Mouse (Mus musculus): Measurements from ENCODE around the gene Slc35f1. TPM values are rescaled to one million over a fixed set of nuclear protein-coding genes. Genes with fewer than 3 reads are reported as not detected.

Slc35f1 gene
- total and polyA plus RNA-seq, 3 experiments = 0.57 to 0.80 (median 0.73) TPM

DNA sequence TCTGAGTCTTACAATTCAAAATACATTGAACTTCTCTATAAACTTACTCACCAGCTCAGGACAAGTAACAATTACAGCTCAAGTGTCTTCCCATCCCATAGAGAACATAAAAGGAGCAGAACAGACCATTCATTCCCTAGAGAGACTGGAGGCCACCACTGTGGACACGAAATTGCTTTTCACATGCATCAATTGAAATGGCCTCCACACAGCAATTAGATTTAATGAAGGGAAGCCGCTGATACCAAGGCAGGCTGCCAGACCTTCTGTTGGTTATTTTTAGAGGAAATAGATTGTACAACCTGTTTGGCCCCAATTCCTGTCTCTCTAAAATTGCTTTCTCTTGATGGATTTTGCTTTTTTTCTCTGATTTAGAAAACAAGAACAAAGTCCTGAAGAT lies 150.5 kb downstream of the Slc35f1 start:
- no peak overlapping the region for H3K27ac ChIP-seq
- intact Hi-C loops (cut with DNase I) = no loop called here
- no peaks in the 10 kb centered on the region for H3K27me3 ChIP-seq (ENCODE audit: control insufficient read depth, insufficient read depth, low read length)
- H3K4me1 ChIP-seq (ENCODE audit: control insufficient read depth, insufficient read depth, low read length) = no peaks in the 10 kb centered on the region
- no peak overlapping the region for H3K4me3 ChIP-seq
- H3K9ac ChIP-seq (ENCODE audit: low read depth, low read length) = no peak overlapping the region
- no peak for DNase-seq
- H3K79me2 ChIP-seq (replicated peaks; ENCODE audit: control insufficient read depth, insufficient read depth, low read length) = no peaks in the 10 kb centered on the region
- no peaks in the 10 kb centered on the region for H3K36me3 ChIP-seq (ENCODE audit: control insufficient read depth, insufficient read depth, low read length)
- TF ChIP-seq EP300 (IDR thresholded peaks at IDR 0.05; ENCODE audit: insufficient read depth, low read depth, low read length) (no peak), CTCF (IDR thresholded peaks at IDR 0.05) (no peak), POLR2A (IDR thresholded peaks at IDR 0.05; ENCODE audit: insufficient read depth, low read depth, low read length) (no peak)
- 22% methylated on average over 2 of the region's 2 CpGs for WGBS

DNA sequence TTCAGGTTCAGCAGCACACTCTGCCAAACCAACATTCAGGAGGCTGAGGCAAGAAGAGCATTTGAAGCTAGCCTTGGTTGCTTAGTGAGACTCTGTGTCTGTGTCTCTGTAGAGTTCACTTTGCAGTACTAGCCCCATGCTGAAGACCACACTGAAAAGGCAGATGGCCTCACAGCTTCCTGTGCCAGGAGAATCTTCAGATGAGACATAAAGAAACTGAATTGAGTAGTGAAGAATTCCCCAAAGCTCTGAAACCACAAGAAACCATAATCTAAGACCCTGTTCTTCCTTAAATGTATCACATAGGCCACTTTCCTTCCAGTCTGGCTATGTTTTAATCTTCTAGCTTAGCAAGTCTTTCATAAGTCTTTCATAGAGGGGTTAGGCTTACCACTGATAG lies 161.7 kb downstream of the Slc35f1 start:
- H3K27ac ChIP-seq = no peak overlapping the region
- intact Hi-C loops (cut with DNase I) = no loop called here
- no peaks in the 10 kb centered on the region for H3K36me3 ChIP-seq (ENCODE audit: control insufficient read depth, insufficient read depth, low read length)
- no peak overlapping the region for H3K4me3 ChIP-seq
- no peaks in the 10 kb centered on the region for H3K4me1 ChIP-seq (ENCODE audit: control insufficient read depth, insufficient read depth, low read length)
- no peaks in the 10 kb centered on the region for H3K79me2 ChIP-seq (replicated peaks; ENCODE audit: control insufficient read depth, insufficient read depth, low read length)
- no peaks in the 10 kb centered on the region for H3K27me3 ChIP-seq (ENCODE audit: control insufficient read depth, insufficient read depth, low read length)
- no peak overlapping the region for H3K9ac ChIP-seq (ENCODE audit: low read depth, low read length)
- TF ChIP-seq POLR2A (IDR thresholded peaks at IDR 0.05; ENCODE audit: insufficient read depth, low read depth, low read length) = no peak
- TF ChIP-seq CTCF (IDR thresholded peaks at IDR 0.05) = no peak
- TF ChIP-seq EP300 (IDR thresholded peaks at IDR 0.05; ENCODE audit: insufficient read depth, low read depth, low read length) = no peak
- DNase-seq = no peak

DNA sequence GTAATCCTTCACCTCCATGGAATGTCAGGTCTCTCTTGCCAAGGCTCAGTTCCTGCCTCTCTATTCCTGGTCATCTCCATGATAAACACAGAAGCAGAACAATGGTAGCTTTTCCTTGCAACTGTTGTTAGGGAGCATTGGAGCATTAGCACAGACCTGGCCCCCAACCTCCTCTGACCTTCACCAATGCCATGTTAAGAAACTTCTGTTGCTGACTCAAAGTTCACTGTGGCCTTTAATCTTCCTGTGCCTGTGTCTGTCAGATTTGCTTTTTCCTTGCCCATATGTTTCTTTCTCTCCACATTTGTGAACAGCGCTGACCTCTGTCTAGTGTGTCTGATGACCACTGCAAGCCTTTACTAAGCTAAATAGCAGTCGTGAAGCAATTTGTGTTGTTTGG lies 170.5 kb downstream of the Slc35f1 start:
- Histone ChIP-seq H3K36me3 (ENCODE audit: control insufficient read depth, insufficient read depth, low read length) (no peaks in the 10 kb centered on the region), H3K4me3 (no peak overlapping the region), H3K27me3 (ENCODE audit: control insufficient read depth, insufficient read depth, low read length) (no peaks in the 10 kb centered on the region), H3K27ac (no peak overlapping the region), H3K9ac (ENCODE audit: low read depth, low read length) (no peak overlapping the region), H3K4me1 (ENCODE audit: control insufficient read depth, insufficient read depth, low read length) (peaks cover 1% of the 10 kb centered on the region), H3K79me2 (replicated peaks; ENCODE audit: control insufficient read depth, insufficient read depth, low read length) (no peaks in the 10 kb centered on the region)
- WGBS = 72% methylated on average over 2 of the region's 2 CpGs
- no peak for TF ChIP-seq EP300 (IDR thresholded peaks at IDR 0.05; ENCODE audit: insufficient read depth, low read depth, low read length)
- no peak for TF ChIP-seq POLR2A (IDR thresholded peaks at IDR 0.05; ENCODE audit: insufficient read depth, low read depth, low read length)
- no peak for TF ChIP-seq CTCF (IDR thresholded peaks at IDR 0.05)
- DNase-seq = no peak
- intact Hi-C loops (cut with DNase I) = no loop called here

DNA sequence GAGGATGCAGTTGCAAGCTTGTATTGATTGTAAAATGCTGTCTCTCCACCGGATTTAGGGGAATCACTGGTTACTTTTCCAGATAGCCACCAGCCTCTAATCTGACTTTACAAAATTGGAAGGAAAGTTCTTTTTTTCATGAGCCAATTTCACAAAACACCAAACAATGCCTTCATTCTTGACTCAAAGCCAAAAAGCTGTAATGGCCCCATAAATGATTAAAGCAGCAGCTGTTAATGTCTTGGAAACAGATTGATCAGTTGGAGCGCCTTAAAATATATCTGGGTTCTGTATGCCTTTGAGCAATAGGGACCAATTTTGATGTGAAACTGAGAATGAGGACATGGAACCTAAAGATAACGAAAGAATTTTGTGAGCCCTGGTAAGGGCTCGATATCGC lies 174.6 kb downstream of the Slc35f1 start:
- intact Hi-C loops (cut with DNase I) = no loop called here
- no peak for DNase-seq
- Histone ChIP-seq H3K9ac (ENCODE audit: low read depth, low read length) (no peak overlapping the region), H3K4me3 (no peak overlapping the region), H3K36me3 (ENCODE audit: control insufficient read depth, insufficient read depth, low read length) (no peaks in the 10 kb centered on the region), H3K79me2 (replicated peaks; ENCODE audit: control insufficient read depth, insufficient read depth, low read length) (no peaks in the 10 kb centered on the region), H3K27me3 (ENCODE audit: control insufficient read depth, insufficient read depth, low read length) (no peaks in the 10 kb centered on the region), H3K4me1 (ENCODE audit: control insufficient read depth, insufficient read depth, low read length) (peaks cover 1% of the 10 kb centered on the region), H3K27ac (no peak overlapping the region)
- WGBS = 60% methylated on average over 5 of the region's 5 CpGs
- no peak for TF ChIP-seq POLR2A (IDR thresholded peaks at IDR 0.05; ENCODE audit: insufficient read depth, low read depth, low read length)
- TF ChIP-seq EP300 (IDR thresholded peaks at IDR 0.05; ENCODE audit: insufficient read depth, low read depth, low read length) = no peak
- no peak for TF ChIP-seq CTCF (IDR thresholded peaks at IDR 0.05)

DNA sequence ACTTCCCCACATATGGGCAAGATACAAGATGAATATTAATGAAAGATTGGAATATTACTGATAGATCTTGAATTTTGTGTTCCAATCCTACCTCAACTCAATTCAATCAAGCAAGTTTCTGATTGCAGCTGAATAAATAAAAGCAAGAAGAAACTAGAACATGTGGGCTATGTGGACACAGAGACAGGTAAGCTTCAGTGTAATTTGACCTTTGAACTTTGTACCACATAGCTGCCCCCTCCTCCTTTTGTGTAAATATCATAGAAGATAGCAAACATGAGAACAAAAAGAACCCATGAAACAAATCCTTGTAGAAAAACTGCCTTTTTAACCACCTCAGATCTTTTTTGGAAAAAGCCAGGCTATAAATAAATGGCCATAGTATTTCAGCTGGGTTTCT lies 180.8 kb downstream of the Slc35f1 start:
- H3K9ac ChIP-seq (ENCODE audit: low read depth, low read length) = no peak overlapping the region
- no peaks in the 10 kb centered on the region for H3K79me2 ChIP-seq (replicated peaks; ENCODE audit: control insufficient read depth, insufficient read depth, low read length)
- intact Hi-C loops (cut with DNase I) = no loop called here
- H3K27ac ChIP-seq = no peak overlapping the region
- no peaks in the 10 kb centered on the region for H3K4me1 ChIP-seq (ENCODE audit: control insufficient read depth, insufficient read depth, low read length)
- DNase-seq = no peak
- no peaks in the 10 kb centered on the region for H3K36me3 ChIP-seq (ENCODE audit: control insufficient read depth, insufficient read depth, low read length)
- TF ChIP-seq POLR2A (IDR thresholded peaks at IDR 0.05; ENCODE audit: insufficient read depth, low read depth, low read length) = no peak
- TF ChIP-seq CTCF (IDR thresholded peaks at IDR 0.05) = no peak
- TF ChIP-seq EP300 (IDR thresholded peaks at IDR 0.05; ENCODE audit: insufficient read depth, low read depth, low read length) = no peak
- H3K4me3 ChIP-seq = no peak overlapping the region
- H3K27me3 ChIP-seq (ENCODE audit: control insufficient read depth, insufficient read depth, low read length) = no peaks in the 10 kb centered on the region

DNA sequence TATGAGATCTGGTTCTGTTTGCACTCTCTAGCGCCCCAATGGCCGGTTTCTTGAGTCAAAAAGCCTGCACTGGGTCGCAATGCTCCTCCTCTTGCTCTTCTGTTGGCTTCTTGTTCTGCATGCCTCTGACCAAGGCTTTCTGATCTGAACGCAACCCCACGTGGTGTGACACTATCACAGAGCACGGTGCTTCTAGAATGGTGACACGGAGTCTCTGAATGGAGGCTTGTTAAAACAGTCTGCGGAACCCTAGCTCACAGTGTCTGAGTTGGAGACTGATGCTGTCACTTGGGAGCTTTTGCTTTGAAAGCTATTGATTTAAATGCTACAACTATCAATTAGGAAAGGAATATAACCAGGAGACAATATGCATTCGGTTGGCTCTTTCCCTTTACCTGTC lies 183.8 kb downstream of the Slc35f1 start:
- Histone ChIP-seq H3K79me2 (replicated peaks; ENCODE audit: control insufficient read depth, insufficient read depth, low read length) (no peaks in the 10 kb centered on the region), H3K36me3 (ENCODE audit: control insufficient read depth, insufficient read depth, low read length) (no peaks in the 10 kb centered on the region), H3K4me1 (ENCODE audit: control insufficient read depth, insufficient read depth, low read length) (no peaks in the 10 kb centered on the region), H3K27ac (no peak overlapping the region), H3K27me3 (ENCODE audit: control insufficient read depth, insufficient read depth, low read length) (no peaks in the 10 kb centered on the region), H3K9ac (ENCODE audit: low read depth, low read length) (no peak overlapping the region), H3K4me3 (no peak overlapping the region)
- TF ChIP-seq EP300 (IDR thresholded peaks at IDR 0.05; ENCODE audit: insufficient read depth, low read depth, low read length) (no peak), POLR2A (IDR thresholded peaks at IDR 0.05; ENCODE audit: insufficient read depth, low read depth, low read length) (no peak), CTCF (IDR thresholded peaks at IDR 0.05) (no peak)
- intact Hi-C loops (cut with DNase I) = no loop called here
- no peak for DNase-seq
- 72% methylated on average over 9 of the region's 9 CpGs for WGBS

Data from heart, adult 2 months (tissue).